Mouse (Mus musculus): ENCODE results near the gene Rnf187. TPM values are rescaled to one million over a fixed set of nuclear protein-coding genes. Genes with fewer than 3 reads are reported as not detected.

Gene Rnf187
- polyA plus RNA-seq, 1 experiment = 271 TPM

DNA sequence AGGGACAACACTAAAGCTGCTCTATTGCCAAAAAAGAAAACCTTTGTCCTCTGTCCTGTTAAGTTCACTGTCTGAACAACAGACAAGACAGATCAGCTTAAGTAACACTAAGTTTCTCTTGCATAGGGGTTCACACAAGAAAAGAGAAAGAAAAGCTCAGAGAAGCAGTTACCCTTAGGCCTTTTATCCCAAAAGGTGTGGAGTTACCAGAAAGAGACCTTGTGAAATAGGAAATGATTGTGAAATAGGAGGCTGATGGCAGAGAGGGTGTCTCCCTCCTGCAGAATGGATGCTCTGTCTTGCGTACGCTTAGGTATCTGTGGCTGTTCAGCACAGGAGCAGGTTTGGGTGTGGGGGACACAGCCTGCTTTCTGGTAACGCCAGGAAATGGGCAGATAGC lies 40.5 kb upstream of the Rnf187 start:
- H3K36me3 ChIP-seq (replicated peaks; ENCODE audit: low read length) = peaks cover 45% of the 10 kb centered on the region
- H3K9me3 ChIP-seq = no peaks in the 10 kb centered on the region
- H3K4me1 ChIP-seq = peaks cover 64% of the 10 kb centered on the region
- peak overlapping the region; percentile 98 for H3K4me3 ChIP-seq (replicated peaks)
- H3K27me3 ChIP-seq (replicated peaks) = no peaks in the 10 kb centered on the region
- no peak for TF ChIP-seq FLI1 (IDR thresholded peaks at IDR 0.05; ENCODE audit: low read length)
- no peak for TF ChIP-seq GATA1 (IDR thresholded peaks at IDR 0.05; ENCODE audit: borderline replicate concordance, low read length)

DNA sequence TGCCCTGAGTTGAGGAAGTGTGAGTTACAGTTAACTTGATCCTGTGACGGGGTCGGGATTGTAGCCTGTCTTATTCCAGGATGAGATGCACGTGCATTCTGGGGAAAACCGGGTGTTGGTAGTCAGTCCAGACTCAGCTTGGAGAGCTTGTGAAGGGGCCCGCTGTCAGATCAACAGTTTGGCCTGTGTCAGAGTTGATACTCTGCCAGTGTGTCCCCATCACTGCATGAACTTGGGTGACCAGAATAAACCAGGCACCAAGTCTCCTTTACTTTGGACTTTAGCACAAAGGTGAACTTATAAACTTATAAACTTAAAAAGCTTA lies 40.0 kb upstream of the Rnf187 start:
- TF ChIP-seq FLI1 (IDR thresholded peaks at IDR 0.05; ENCODE audit: low read length) (no peak), GATA1 (IDR thresholded peaks at IDR 0.05; ENCODE audit: borderline replicate concordance, low read length) (no peak)
- H3K36me3 ChIP-seq (replicated peaks; ENCODE audit: low read length) = peaks cover 40% of the 10 kb centered on the region
- peaks cover 64% of the 10 kb centered on the region for H3K4me1 ChIP-seq
- H3K27me3 ChIP-seq (replicated peaks) = no peaks in the 10 kb centered on the region
- H3K4me3 ChIP-seq (replicated peaks) = peak overlapping the region; percentile 98
- no peaks in the 10 kb centered on the region for H3K9me3 ChIP-seq

DNA sequence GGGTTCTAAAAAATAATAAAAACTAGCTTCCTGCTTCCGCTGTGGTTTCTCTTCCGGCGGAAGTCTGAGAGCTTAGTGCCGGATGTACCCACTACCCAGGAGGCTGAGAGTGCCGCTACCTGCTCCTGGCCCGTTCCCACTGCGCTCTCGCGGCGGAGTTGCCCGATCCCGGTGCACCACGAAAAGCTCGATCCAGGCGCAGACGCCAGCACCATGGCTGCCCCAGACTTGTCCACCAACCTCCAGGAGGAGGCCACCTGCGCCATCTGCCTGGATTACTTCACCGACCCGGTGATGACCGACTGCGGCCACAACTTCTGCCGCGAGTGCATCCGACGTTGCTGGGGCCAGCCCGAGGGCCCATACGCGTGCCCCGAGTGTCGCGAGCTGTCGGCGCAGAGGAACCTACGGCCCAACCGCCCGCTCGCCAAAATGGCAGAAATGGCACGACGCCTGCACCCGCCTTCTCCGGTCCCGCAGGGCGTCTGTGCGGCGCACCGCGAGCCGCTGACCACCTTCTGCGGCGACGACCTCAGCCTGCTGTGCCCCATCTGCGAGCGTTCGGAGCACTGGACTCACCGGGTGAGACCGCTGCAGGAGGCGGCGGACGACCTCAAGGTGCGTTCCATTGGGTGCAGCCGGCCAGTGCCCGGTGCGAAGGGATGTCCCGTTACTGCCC lies 39.5 kb upstream of the Rnf187 start, which contains the start of gene Trim11:
Gene Trim11, plus strand, starts transcription at position 67 of the 679 bp plus-strand sequence.
- Histone ChIP-seq H3K9me3 (no peaks in the 10 kb centered on the region), H3K4me1 (peaks cover 64% of the 10 kb centered on the region), H3K36me3 (replicated peaks; ENCODE audit: low read length) (peaks cover 36% of the 10 kb centered on the region), H3K4me3 (replicated peaks) (peak within 1 kb of the TSS; percentile 98), H3K27me3 (replicated peaks) (no peaks in the 10 kb centered on the region)
- TF ChIP-seq GATA1 (IDR thresholded peaks at IDR 0.05; ENCODE audit: borderline replicate concordance, low read length) = no peak
- TF ChIP-seq FLI1 (IDR thresholded peaks at IDR 0.05; ENCODE audit: low read length) = no peak

DNA sequence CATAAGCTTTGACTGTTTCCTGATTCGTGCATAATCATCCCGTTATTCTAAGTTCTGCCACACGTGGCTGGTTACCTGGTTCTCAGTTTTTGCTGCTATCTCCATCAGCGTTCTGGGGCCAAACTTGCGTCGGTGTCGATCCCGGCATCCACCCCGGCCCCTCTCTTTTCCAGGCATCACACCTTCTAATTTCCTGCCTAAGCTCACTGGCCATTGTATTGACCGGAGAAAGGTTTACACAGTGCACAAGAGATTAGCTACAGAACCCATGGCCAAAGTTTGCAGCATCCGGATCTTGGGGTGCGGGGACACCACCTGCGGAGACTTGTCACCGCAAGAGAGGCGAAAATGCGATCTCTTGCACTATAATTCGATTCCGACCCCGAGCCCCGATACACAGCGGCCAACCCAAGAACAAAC lies 38.9 kb upstream of the Rnf187 start:
- Histone ChIP-seq H3K36me3 (replicated peaks; ENCODE audit: low read length) (peaks cover 32% of the 10 kb centered on the region), H3K4me3 (replicated peaks) (peak overlapping the region; percentile 98), H3K9me3 (no peaks in the 10 kb centered on the region), H3K27me3 (replicated peaks) (no peaks in the 10 kb centered on the region), H3K4me1 (peaks cover 60% of the 10 kb centered on the region)
- TF ChIP-seq GATA1 (IDR thresholded peaks at IDR 0.05; ENCODE audit: borderline replicate concordance, low read length) = no peak
- no peak for TF ChIP-seq FLI1 (IDR thresholded peaks at IDR 0.05; ENCODE audit: low read length)

DNA sequence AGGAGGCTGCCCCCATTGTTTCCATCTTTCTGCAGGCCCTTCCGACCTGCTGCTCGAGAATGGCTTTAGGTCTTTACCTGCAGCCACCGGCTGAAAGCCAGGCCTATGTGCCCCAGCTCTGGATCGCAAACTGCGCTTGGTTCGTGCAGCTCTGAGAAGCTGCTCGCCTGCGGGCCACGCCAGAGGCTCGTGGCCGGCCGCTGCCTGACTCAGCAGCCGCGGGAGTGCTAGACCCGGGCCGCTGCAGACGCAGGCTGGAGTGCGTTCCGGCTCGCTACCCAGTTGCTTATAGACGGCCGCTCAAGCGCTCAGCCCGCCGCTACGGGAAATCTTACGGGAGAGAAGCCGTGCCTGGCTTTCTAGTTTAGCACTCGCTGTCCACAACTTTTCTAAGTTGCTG lies 38.4 kb upstream of the Rnf187 start:
- Histone ChIP-seq H3K36me3 (replicated peaks; ENCODE audit: low read length) (peaks cover 32% of the 10 kb centered on the region), H3K4me3 (replicated peaks) (peak overlapping the region; percentile 98), H3K9me3 (no peaks in the 10 kb centered on the region), H3K27me3 (replicated peaks) (no peaks in the 10 kb centered on the region), H3K4me1 (peaks cover 57% of the 10 kb centered on the region)
- no peak for TF ChIP-seq GATA1 (IDR thresholded peaks at IDR 0.05; ENCODE audit: borderline replicate concordance, low read length)
- no peak for TF ChIP-seq FLI1 (IDR thresholded peaks at IDR 0.05; ENCODE audit: low read length)

DNA sequence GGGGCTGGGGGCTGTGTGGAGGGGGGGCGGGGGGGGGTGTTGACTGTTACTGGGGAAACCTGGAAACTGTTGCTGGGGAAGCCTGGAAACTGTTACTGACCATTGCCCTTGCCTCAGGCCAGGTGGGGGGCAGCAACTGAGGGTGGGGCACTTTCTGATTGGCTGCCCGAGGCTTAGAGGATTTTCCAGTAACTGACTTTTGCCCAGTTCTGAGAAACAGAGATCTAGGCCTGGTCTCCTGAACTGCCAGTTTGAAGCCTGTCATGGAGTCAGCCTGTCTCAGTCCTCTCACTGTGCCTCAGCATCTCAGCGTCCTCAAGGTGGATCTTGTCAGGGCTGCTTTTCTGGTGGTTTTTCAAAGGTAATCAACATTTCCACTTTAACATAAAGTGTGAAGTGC lies 35.7 kb upstream of the Rnf187 start:
- Histone ChIP-seq H3K4me3 (replicated peaks) (no peak overlapping the region), H3K4me1 (peaks cover 57% of the 10 kb centered on the region), H3K27me3 (replicated peaks) (no peaks in the 10 kb centered on the region), H3K9me3 (no peaks in the 10 kb centered on the region), H3K36me3 (replicated peaks; ENCODE audit: low read length) (peaks cover 40% of the 10 kb centered on the region)
- no peak for TF ChIP-seq FLI1 (IDR thresholded peaks at IDR 0.05; ENCODE audit: low read length)
- no peak for TF ChIP-seq GATA1 (IDR thresholded peaks at IDR 0.05; ENCODE audit: borderline replicate concordance, low read length)

DNA sequence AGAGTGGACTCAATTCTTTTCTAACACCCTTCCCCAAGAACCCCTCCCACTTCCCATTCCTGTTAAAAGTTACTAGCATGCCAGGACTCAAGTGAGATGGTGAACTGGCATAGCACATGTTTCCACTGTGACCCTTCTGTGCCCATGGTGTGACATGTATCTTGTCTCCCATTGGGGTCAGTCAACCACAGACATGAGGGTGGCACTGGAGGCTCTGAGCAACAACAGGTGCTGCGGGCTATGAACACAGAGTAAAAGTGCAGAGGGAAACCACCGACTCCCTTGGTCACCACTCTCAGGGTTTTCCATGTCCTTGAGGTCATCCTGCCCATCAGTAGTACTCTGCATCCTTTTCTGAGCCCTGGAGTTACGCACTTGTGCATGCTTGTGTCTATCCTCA lies 33.1 kb upstream of the Rnf187 start:
- Histone ChIP-seq H3K4me1 (peaks cover 52% of the 10 kb centered on the region), H3K4me3 (replicated peaks) (no peak overlapping the region), H3K36me3 (replicated peaks; ENCODE audit: low read length) (peaks cover 58% of the 10 kb centered on the region), H3K27me3 (replicated peaks) (no peaks in the 10 kb centered on the region), H3K9me3 (no peaks in the 10 kb centered on the region)
- TF ChIP-seq FLI1 (IDR thresholded peaks at IDR 0.05; ENCODE audit: low read length) (no peak), GATA1 (IDR thresholded peaks at IDR 0.05; ENCODE audit: borderline replicate concordance, low read length) (no peak)

DNA sequence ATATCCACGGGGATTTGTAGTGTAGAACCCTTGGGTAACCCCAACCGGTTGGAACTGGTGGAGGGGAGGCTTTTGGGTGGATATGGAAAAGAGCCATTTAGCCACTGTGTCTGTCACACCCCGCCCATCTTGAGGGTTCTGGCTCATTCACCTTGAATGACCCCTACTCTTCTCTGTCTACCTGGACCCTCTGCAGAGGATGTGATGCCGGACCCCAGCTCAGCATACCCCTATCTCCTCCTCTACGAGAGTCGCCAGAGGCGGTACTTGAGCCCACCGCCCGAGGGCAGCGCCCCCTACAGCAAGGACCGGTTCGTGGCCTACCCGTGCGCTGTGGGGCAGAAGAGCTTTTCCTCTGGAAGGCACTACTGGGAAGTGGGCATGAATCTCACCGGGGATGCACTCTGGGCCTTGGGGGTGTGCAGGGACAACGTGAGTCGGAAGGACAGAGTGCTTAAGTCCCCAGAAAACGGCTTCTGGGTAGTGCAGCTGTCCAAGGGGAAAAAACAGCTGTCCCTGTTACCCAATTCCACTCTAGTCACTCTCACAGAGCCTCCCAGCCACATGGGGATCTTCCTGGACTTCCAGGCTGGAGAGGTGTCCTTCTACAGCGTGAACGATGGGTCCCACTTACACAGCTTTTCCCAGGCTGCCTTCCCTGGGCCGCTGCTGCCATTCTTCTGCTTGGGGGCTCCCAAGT lies 32.3 kb upstream of the Rnf187 start:
- H3K27me3 ChIP-seq (replicated peaks) = no peaks in the 10 kb centered on the region
- peaks cover 63% of the 10 kb centered on the region for H3K36me3 ChIP-seq (replicated peaks; ENCODE audit: low read length)
- TF ChIP-seq GATA1 (IDR thresholded peaks at IDR 0.05; ENCODE audit: borderline replicate concordance, low read length) (no peak), FLI1 (IDR thresholded peaks at IDR 0.05; ENCODE audit: low read length) (no peak)
- peaks cover 51% of the 10 kb centered on the region for H3K4me1 ChIP-seq
- H3K9me3 ChIP-seq = no peaks in the 10 kb centered on the region
- H3K4me3 ChIP-seq (replicated peaks) = no peak overlapping the region

DNA sequence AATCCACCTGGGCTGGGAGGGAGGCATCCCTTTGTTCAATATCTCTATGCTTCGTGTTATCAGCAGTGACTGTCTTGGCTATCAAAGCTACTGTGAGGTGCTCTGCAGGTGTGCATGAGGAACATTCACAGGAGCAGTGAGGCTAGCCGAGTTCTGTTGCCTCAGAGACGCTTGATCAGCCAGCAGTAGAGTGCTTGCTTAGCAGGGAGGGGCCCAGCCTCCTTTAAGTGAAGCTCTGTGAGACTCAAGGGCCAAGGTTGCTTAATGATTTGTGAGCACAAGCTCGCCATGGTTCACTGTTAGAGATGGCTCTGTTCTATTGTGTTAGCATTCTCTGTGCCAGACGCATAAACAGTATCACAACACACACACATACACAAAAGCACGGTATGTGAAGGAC lies 30.9 kb upstream of the Rnf187 start:
- Histone ChIP-seq H3K9me3 (no peaks in the 10 kb centered on the region), H3K4me3 (replicated peaks) (no peak overlapping the region), H3K4me1 (peaks cover 48% of the 10 kb centered on the region), H3K36me3 (replicated peaks; ENCODE audit: low read length) (peaks cover 63% of the 10 kb centered on the region), H3K27me3 (replicated peaks) (peaks cover 5% of the 10 kb centered on the region)
- no peak for TF ChIP-seq GATA1 (IDR thresholded peaks at IDR 0.05; ENCODE audit: borderline replicate concordance, low read length)
- no peak for TF ChIP-seq FLI1 (IDR thresholded peaks at IDR 0.05; ENCODE audit: low read length)

DNA sequence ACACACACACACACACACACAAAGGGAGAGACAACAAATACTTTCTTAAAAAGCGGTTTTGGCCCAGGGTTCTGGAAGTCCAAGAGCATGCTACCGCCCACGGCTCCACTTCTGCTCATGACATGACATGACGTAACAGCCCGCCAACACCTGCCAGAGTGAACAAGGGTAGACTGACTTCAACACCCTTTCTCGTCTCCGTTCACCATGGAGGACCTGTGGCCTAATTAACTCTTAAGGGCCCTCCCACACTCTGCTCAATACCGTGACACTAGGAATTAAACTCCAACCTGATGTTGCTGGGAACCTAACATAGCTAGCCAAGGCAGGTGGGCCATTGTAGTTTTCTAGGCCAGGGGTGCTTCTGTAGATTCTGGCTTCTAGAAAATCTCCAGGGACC lies 30.3 kb upstream of the Rnf187 start:
- H3K4me1 ChIP-seq = peaks cover 44% of the 10 kb centered on the region
- H3K27me3 ChIP-seq (replicated peaks) = peaks cover 7% of the 10 kb centered on the region
- TF ChIP-seq GATA1 (IDR thresholded peaks at IDR 0.05; ENCODE audit: borderline replicate concordance, low read length) = no peak
- H3K36me3 ChIP-seq (replicated peaks; ENCODE audit: low read length) = peaks cover 59% of the 10 kb centered on the region
- no peak overlapping the region for H3K4me3 ChIP-seq (replicated peaks)
- H3K9me3 ChIP-seq = no peaks in the 10 kb centered on the region

All from megakaryocyte, embryonic 14.5 days (primary cell).